Mouse (Mus musculus): ENCODE data around the gene Tsc1.

DNA sequence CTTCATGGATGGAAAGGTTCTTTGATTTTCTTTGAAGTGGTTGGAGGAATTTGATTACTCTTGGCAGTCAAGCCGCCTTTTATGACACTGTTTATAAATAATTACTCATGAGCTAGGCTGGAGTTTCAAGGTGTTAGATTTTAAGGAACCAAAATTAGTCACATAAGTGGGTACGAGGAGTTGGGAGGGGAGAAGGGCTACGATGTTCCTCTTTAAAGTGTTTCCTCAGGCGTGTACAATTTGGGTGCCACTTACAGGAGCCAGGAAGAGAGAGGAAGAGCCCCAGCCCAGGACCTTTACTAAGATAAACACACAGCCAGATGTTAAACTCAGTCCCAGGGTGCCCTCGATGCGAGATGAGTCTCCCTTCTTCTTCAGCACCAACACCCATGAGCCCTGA is 65.8 kb downstream of the Tsc1 start:
- TF ChIP-seq GATA1 (IDR thresholded peaks at IDR 0.05; ENCODE audit: low read length): no peak
- no peak for TF ChIP-seq TAL1 (IDR thresholded peaks at IDR 0.05; ENCODE audit: low read length)
